Mouse (Mus musculus) CD8-positive naive resting alpha-beta T cell, adult 2 months (primary cell): ENCODE data around the gene Tango6.
"Not testable (repeated sequence)": the region's sequence is repeated elsewhere in the genome, so short reads cannot be mapped to it uniquely, and the experiment has no call there.

ENCODE experiments used
- DNase-seq, 2 experiments: peaks; one replicate each; pipeline ENCODE4 v3.0.0; 2022; ENCODE audit warnings: low read depth in 2 of 2, low spot score in 2 of 2

Gene Tango6

GRCm38 (mm10) chr8:106743361-106743760 lies 60.5 kb downstream of the Tango6 start:
- no peak for DNase-seq

GRCm38 (mm10) chr8:106753436-106753835 lies 70.6 kb downstream of the Tango6 start:
- no peak for DNase-seq

DNA sequence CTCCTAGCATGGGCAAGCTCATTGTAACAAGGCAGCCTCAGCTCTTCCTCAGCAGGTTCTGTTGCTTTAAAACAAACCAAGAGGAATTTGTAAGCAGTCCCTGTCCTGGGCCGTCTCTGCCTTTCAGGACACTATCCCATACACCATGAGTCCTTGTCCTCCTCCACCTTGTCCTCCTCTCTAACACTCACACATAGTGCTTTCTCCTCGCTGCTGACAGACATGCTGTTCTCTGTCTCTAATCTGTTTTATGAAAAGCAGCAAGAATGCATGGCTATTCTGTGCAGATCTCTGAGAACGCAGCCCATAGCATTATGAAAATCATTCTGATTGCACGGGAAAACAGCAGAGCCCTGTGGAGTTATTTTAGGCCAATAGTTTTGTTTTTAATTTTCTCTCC lies 78.4 kb downstream of the Tango6 start:
- DNase-seq: no peak

- no peak for DNase-seq
Measured at GRCm38 (mm10) chr8:106761867-106762523, 79.1 kb downstream of the Tango6 start.

- no peak for DNase-seq
Measured at GRCm38 (mm10) chr8:106764529-106764928, 81.7 kb downstream of the Tango6 start.

DNA sequence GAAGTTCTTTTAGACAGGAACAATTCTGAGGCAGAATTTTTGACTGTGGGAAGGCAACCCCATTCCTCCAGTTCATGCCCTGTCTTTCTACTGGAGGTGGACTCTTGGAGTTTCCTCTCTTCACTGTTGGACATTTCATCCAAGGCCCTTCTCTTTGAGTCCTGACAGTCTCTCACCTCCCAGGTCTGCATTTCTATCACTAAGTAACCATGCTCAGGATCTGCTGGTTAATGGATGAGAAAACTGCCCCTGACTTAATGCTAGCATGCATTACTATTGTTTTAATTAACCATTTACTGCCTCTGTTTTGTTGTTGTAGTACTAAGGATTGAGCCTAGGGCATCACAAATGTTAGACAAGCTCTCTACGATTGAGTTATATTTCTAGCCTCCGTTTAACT lies 82.7 kb downstream of the Tango6 start:
- no peak for DNase-seq

DNA sequence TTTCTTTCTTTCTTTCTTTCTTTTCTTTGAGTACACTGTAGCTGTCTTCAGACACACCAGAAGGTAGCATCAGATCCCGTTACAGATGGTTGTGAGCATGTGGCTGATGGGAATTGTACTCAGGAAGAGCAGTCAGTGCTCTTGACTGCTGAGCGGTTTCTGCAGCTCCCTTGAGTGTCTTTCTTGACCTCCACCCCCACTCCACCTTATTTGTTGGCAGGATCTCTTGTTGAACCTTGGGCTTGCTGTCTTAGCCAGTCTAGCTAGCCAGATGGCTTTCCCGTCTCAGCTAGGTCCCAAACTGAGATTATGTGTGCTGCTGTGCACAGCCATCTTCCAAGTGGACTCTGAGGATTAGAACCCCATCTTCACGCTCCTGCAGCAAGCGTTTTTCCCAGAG lies 83.9 kb downstream of the Tango6 start:
- DNase-seq: no peak

GRCm38 (mm10) chr8:106769147-106769805 lies 86.4 kb downstream of the Tango6 start:
- no peak for DNase-seq

- DNase-seq: no peak
Measured at GRCm38 (mm10) chr8:106770596-106771179, 87.8 kb downstream of the Tango6 start.

GRCm38 (mm10) chr8:106772094-106772493 lies 89.2 kb downstream of the Tango6 start:
- DNase-seq: no peak

DNA sequence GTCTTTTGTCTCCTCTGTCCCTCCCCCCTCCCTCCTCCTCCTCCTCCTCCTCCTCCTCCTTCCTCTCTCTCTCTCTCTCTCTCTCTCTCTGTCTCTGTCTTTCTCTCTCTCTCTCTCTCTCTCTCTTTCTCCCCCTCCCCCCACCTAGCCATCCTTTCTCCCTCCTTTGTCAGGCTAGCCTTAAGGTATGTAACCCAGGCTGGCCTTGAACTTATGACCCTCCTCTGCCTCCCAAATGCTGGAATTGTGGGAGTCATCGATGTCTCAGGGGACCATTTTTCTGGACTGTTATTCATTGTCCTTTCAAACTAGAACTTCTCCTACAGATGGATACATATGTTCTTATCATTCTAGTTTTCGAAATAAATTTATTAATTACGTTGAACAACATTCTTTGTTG lies 89.6 kb downstream of the Tango6 start:
- DNase-seq: no peak

GRCm38 (mm10) chr8:106774567-106775320 lies 91.9 kb downstream of the Tango6 start:
- DNase-seq: no peak

GRCm38 (mm10) chr8:106789623-106790022 lies 106.8 kb downstream of the Tango6 start:
- DNase-seq: no peak

GRCm38 (mm10) chr8:106794820-106795219 lies 112.0 kb downstream of the Tango6 start:
- DNase-seq: no peak

DNA sequence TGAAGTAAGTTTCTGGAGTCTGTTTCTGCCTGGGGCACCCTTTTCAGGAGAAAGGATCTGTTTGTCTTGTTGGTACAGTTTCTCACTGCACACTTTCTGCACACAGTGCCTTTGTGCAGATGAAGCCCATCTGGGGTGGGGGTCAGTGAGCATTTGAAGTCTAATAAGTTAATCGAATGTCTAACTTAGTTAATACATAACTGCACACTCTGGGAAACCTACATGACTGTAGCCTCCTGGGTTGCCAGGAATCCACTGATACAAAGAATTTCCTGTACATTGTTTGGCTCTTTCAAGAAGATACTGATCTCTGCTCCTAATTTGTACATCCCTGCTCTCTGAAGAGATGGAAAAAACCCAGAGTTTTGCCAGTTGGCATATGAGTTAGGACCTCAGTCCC lies 117.0 kb downstream of the Tango6 start:
- DNase-seq: no peak

- DNase-seq: no peak
Measured at GRCm38 (mm10) chr8:106801261-106801660, 118.4 kb downstream of the Tango6 start.

- not testable (repeated sequence) for DNase-seq
Measured at GRCm38 (mm10) chr8:106802384-106803137, 119.7 kb downstream of the Tango6 start.

DNA sequence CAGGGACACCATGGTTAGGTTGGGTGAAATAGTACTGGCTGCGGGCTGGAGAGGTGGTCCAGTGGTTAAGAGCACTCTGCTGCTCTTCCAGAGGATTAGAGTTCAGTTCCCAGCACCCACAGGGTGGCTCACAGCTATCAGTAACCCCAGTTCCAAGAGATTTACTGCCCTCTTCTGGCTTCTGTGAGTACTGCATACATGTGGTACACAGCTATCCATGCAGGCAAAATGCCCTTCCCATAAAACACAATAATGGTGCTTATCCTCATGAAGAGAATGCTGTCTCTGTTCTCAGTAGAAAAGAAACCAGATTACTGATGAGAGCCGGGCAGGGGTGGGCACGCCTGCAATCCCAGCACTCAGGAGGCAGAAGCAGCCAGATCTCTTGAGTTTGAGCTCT lies 123.0 kb downstream of the Tango6 start:
- no peak for DNase-seq

GRCm38 (mm10) chr8:106807461-106807860 lies 124.6 kb downstream of the Tango6 start:
- DNase-seq: no peak

- no peak for DNase-seq
Measured at GRCm38 (mm10) chr8:106809726-106810125, 126.9 kb downstream of the Tango6 start.

DNA sequence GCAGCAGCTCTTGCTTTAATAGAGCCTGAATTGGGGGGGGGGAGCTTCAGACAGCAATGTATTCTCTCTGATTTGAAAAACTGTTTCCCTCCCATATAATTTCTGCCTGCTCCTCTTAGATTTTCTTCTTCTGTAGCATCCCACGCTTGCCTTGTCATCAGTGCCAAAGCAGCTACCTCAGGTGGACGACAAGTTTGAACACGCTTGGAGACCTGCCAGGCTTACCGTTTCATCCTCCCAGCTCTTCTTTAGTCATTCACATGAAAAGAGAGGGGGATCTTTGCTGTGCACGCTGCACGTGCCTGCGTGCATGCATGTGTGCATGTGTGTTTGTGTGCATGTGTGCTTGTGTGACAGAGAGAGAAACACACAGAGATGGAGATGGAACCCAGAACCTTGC lies 127.5 kb downstream of the Tango6 start:
- no peak for DNase-seq
